Mouse (Mus musculus) limb, embryonic 14.5 days (tissue): ENCODE measurements around the gene Gm2042. TPM values are rescaled to one million over a fixed set of nuclear protein-coding genes. Genes with fewer than 3 reads are reported as not detected.
"Not testable (repeated sequence)": the region's sequence is repeated elsewhere in the genome, so short reads cannot be mapped to it uniquely, and the experiment has no call there.

Experiments
- ATAC-seq: fragments of 200-750 bp; cut with Nextera tagmentation; 2 replicates; pipeline ENCODE4 v1.8.0; 2017; ENCODE audit warnings: low read depth, moderate number of reproducible peaks, moderate TSS enrichment; ENCODE audit not compliant: low FRiP score
- DNase-seq: peaks from one replicate; pipeline ENCODE4 v3.0.0-alpha.2; 2015; ENCODE audit warnings: low spot score
- H3K27ac ChIP-seq: fragments of 300-500 bp; sonication (generic); replicated peaks from 2 replicates; pipeline ENCODE4 v1.5.1; 2014; ENCODE audit warnings: low read depth, mild to moderate bottlenecking, low read length, moderate library complexity, mixed read lengths
- H3K27me3 ChIP-seq: fragments of 300-500 bp; sonication (generic); 2 replicates; pipeline ENCODE4 v1.6.1; 2014; ENCODE audit warnings: low read length, mixed read lengths; ENCODE audit not compliant: control insufficient read depth, insufficient read depth
- H3K36me3 ChIP-seq: fragments of 300-500 bp; sonication (generic); 2 replicates; pipeline ENCODE4 v1.6.1; 2014; ENCODE audit warnings: mild to moderate bottlenecking, low read length, moderate library complexity, mixed read lengths; ENCODE audit not compliant: control insufficient read depth, insufficient read depth
- H3K4me1 ChIP-seq: fragments of 300-500 bp; sonication (generic); 2 replicates; pipeline ENCODE4 v1.6.1; 2014; ENCODE audit warnings: antibody characterized with exemption, low read length, mixed read lengths; ENCODE audit not compliant: control insufficient read depth, insufficient read depth
- H3K4me2 ChIP-seq: fragments of 300-500 bp; sonication (generic); replicated peaks from 2 replicates; pipeline ENCODE4 v1.6.1; 2014; ENCODE audit warnings: low read depth, mild to moderate bottlenecking, low read length, moderate library complexity; ENCODE audit not compliant: severe bottlenecking
- H3K4me3 ChIP-seq: fragments of 300-500 bp; sonication (generic); replicated peaks from 2 replicates; pipeline ENCODE4 v1.5.1; 2014; ENCODE audit warnings: low read length
- H3K9ac ChIP-seq: fragments of 300-500 bp; sonication (generic); 2 replicates; pipeline ENCODE4 v1.6.1; 2014; ENCODE audit warnings: mild to moderate bottlenecking, low read depth, low read length, moderate library complexity; ENCODE audit not compliant: severe bottlenecking
- H3K9me3 ChIP-seq: fragments of 300-500 bp; sonication (generic); 2 replicates; pipeline ENCODE4 v1.6.1; 2016; ENCODE audit warnings: low read length; ENCODE audit not compliant: control insufficient read depth
- WGBS: fragments of 180-500 bp; shearing (Covaris S2); extraction: QIAGEN DNeasy Blood & Tissue Kit; methylation state at CpG from one replicate; pipeline ENCODE4 v1.1.7; 2014; 5-methylcytosine and 5-hydroxymethylcytosine counted together
- polyA plus RNA-seq, 2 experiments: library from polyadenylated mRNA; depleted of rRNA in 1 of 2; stranded (reverse) in 1 of 2; unstranded in 1 of 2; fragments of >200 nt; fragmentation: Nextera tagmentation in 1 of 2; extraction: Ambion mirVana in 1 of 2; gene quantifications; 2 replicates each; pipeline versions ENCODE4 v1.2.1 to v1.2.3; 2012 to 2014

The Gm2042 gene
- polyA plus RNA-seq (2012; rRNA removed) (not detected in 2 replicates), polyA plus RNA-seq (2014; fragmentation: Nextera tagmentation; extraction: Ambion mirVana) (not detected in 2 replicates)

DNA sequence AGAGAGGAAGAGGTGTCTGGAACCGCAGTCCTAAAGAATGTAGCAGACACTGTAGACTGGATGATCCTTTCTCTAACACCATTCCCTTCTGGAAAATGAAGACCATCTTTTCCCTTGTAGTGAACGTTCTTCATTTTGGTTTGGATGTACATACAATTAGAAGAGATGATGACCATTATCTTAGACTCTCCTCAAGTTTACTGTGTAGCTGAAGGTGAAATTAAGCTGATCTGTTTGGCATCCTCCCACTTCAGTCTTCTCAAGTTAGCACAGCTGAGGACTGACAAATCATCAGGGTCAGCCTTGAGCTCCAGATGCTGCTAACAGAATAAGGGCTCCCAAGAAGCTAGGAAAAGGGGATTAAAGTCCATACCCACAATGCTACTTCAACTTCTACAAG, at the start of gene Gm2042:
Gene Gm2042, plus strand, starts transcription at position 301 of the 400 bp plus-strand sequence.
- not testable (repeated sequence) for H3K27ac ChIP-seq, H3K9me3 ChIP-seq, H3K36me3 ChIP-seq, H3K4me3 ChIP-seq, H3K4me1 ChIP-seq, DNase-seq, H3K4me2 ChIP-seq, H3K27me3 ChIP-seq, H3K9ac ChIP-seq, ATAC-seq
- WGBS = 86% methylated on average over 2 of the region's 2 CpGs

DNA sequence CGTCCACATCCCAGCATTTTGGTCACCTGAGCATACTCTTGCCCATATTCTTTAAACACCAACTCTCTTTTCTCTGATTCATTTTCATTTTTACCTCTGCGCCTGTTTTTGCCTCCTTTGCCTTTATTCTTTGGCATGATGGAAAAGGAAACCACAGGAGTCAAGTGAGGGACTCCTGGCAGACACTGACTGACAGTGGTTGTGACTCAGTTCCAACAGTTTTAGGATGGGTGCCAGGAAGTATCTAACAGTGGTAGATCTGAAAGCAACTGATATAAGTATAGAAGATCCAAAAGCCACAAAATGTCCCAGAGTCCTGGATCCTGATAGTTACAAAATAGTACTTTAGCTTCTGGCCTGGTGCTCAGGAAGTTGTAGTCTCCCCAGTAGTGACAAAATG, 34.2 kb upstream of the Gm2042 start, which contains the start of gene Gm2035:
Gene Gm2035, minus strand, starts transcription at position 137 of the 400 bp plus-strand sequence.
- not testable (repeated sequence) for H3K4me2 ChIP-seq, H3K27me3 ChIP-seq, H3K4me3 ChIP-seq, DNase-seq, H3K9me3 ChIP-seq, ATAC-seq, H3K27ac ChIP-seq, H3K36me3 ChIP-seq, H3K9ac ChIP-seq, H3K4me1 ChIP-seq
- 78% methylated on average over 2 of the region's 2 CpGs for WGBS

DNA sequence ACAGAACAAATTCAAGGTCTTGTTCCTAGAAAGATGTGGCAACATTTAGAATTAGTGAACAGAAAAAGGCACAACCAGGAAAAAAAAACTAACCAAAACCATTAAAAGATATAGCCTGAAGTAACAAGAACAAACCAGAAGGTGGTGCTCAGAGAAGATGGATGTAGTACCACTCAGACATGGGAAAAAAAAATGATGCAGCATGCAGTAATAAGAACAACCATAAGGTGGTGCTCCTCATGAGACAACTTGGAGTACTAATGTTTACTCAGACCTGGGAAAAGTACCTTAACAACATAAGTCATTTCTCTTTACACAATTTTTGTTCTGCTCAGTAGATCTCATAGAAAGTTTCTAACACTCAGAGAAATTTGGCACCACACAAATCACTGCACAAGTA, 30.1 kb downstream of the Gm2042 start:
- H3K27me3 ChIP-seq, H3K4me1 ChIP-seq, H3K9me3 ChIP-seq, H3K4me2 ChIP-seq, H3K27ac ChIP-seq, H3K36me3 ChIP-seq, ATAC-seq, H3K9ac ChIP-seq, DNase-seq, H3K4me3 ChIP-seq: not testable (repeated sequence)

DNA sequence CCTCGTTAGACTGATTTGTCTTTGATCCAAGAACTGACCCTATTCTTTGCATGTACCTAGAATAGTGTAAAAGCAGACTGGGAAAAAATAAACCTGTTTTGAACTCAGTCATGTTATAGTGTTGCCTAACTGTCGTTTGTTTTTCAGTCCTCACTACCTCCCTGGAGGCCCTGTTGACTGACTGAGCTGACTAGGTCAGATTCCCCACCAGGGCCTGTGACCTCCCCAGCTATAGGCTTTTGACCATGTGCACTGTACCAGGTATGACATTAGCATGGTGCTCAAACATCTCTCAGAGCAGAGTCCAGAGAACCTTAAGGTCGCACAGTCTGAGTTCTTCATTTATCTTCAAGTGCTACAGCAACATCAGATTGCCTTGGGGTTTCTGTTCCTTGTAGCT, 50.2 kb downstream of the Gm2042 start:
- not testable (repeated sequence) for H3K9me3 ChIP-seq, H3K9ac ChIP-seq, DNase-seq, ATAC-seq, H3K27me3 ChIP-seq, H3K27ac ChIP-seq, H3K4me3 ChIP-seq, H3K4me1 ChIP-seq, H3K4me2 ChIP-seq, H3K36me3 ChIP-seq
- WGBS = 73% methylated on average over 3 of the region's 3 CpGs

Other genes starting within 250 kb of the Gm2042 start
- not detected in 2 replicates for gene Gm21319, start 178.3 kb upstream of the Gm2042 start, polyA plus RNA-seq (2012; rRNA removed)
- not detected in 2 replicates for gene Gm21319, start 178.3 kb upstream of the Gm2042 start, polyA plus RNA-seq (2014; fragmentation: Nextera tagmentation; extraction: Ambion mirVana)
- gene Gm21936, start 158.6 kb upstream of the Gm2042 start, polyA plus RNA-seq (2012; rRNA removed) = not detected in 2 replicates
- not detected in 2 replicates for gene Gm21936, start 158.6 kb upstream of the Gm2042 start, polyA plus RNA-seq (2014; fragmentation: Nextera tagmentation; extraction: Ambion mirVana)
- gene BB287469, start 137.5 kb upstream of the Gm2042 start, polyA plus RNA-seq (2012; rRNA removed) = not detected in 2 replicates
- not detected in 2 replicates for gene BB287469, start 137.5 kb upstream of the Gm2042 start, polyA plus RNA-seq (2014; fragmentation: Nextera tagmentation; extraction: Ambion mirVana)
- not detected in 2 replicates for gene Gm2001, start 111.7 kb upstream of the Gm2042 start, polyA plus RNA-seq (2012; rRNA removed)
- not detected in 2 replicates for gene Gm2001, start 111.7 kb upstream of the Gm2042 start, polyA plus RNA-seq (2014; fragmentation: Nextera tagmentation; extraction: Ambion mirVana)
- gene Gm2016, start 80.0 kb upstream of the Gm2042 start, polyA plus RNA-seq (2012; rRNA removed) = not detected in 2 replicates
- not detected in 2 replicates for gene Gm2016, start 80.0 kb upstream of the Gm2042 start, polyA plus RNA-seq (2014; fragmentation: Nextera tagmentation; extraction: Ambion mirVana)
- gene Gm2022, start 58.7 kb upstream of the Gm2042 start, polyA plus RNA-seq (2012; rRNA removed) = not detected in 2 replicates
- not detected in 2 replicates for gene Gm2022, start 58.7 kb upstream of the Gm2042 start, polyA plus RNA-seq (2014; fragmentation: Nextera tagmentation; extraction: Ambion mirVana)
- not detected in 2 replicates for gene Gm2035, start 34.2 kb upstream of the Gm2042 start, polyA plus RNA-seq (2012; rRNA removed)
- not detected in 2 replicates for gene Gm2035, start 34.2 kb upstream of the Gm2042 start, polyA plus RNA-seq (2014; fragmentation: Nextera tagmentation; extraction: Ambion mirVana)
- not detected in 2 replicates for gene Gm2075, start 57.8 kb downstream of the Gm2042 start, polyA plus RNA-seq (2012; rRNA removed)
- gene Gm2075, start 57.8 kb downstream of the Gm2042 start, polyA plus RNA-seq (2014; fragmentation: Nextera tagmentation; extraction: Ambion mirVana) = not detected in 2 replicates
- not detected in 2 replicates for gene Gm6803, start 64.7 kb downstream of the Gm2042 start, polyA plus RNA-seq (2012; rRNA removed)
- gene Gm6803, start 64.7 kb downstream of the Gm2042 start, polyA plus RNA-seq (2014; fragmentation: Nextera tagmentation; extraction: Ambion mirVana) = not detected in 2 replicates
- not detected in 2 replicates for gene Gm2056, start 72.9 kb downstream of the Gm2042 start, polyA plus RNA-seq (2012; rRNA removed)
- gene Gm2056, start 72.9 kb downstream of the Gm2042 start, polyA plus RNA-seq (2014; fragmentation: Nextera tagmentation; extraction: Ambion mirVana) = not detected in 2 replicates
- gene Gm16368, start 129.6 kb downstream of the Gm2042 start, polyA plus RNA-seq (2012; rRNA removed) = not detected in 2 replicates
- gene Gm16368, start 129.6 kb downstream of the Gm2042 start, polyA plus RNA-seq (2014; fragmentation: Nextera tagmentation; extraction: Ambion mirVana) = not detected in 2 replicates
- gene Gm10436, start 228.0 kb downstream of the Gm2042 start, polyA plus RNA-seq (2012; rRNA removed) = not detected in 2 replicates
- not detected in 2 replicates for gene Gm10436, start 228.0 kb downstream of the Gm2042 start, polyA plus RNA-seq (2014; fragmentation: Nextera tagmentation; extraction: Ambion mirVana)